Mouse (Mus musculus): ENCODE results near the gene Piezo1. TPM values are rescaled to one million over a fixed set of nuclear protein-coding genes. Genes with fewer than 3 reads are reported as not detected.
A peak's percentile ranks its signal among the peaks of the same experiment; 100 is the strongest.

The Piezo1 gene
- total and polyA plus RNA-seq, 3 experiments, result 24.9 to 95.3 (median 79.4) TPM

- Histone ChIP-seq H3K9me3 (replicated peaks) (no peaks in the 10 kb centered on the region), H3K4me3 (ENCODE audit: low read depth, low read length) (no peak overlapping the region; the same call in 1 of the 2 replicates), H3K36me3 (replicated peaks) (peaks cover 70% of the 10 kb centered on the region), H3K4me1 (ENCODE audit: insufficient read depth, low read depth, low read length) (peaks cover 89% of the 10 kb centered on the region), H3K27me3 (ENCODE audit: insufficient read depth, low read length) (no peaks in the 10 kb centered on the region; the same call in 1 of the 2 replicates)
- ATAC-seq (ENCODE audit: extremely low read depth, insufficient number of reproducible peaks, low FRiP score, poor library complexity, severe bottlenecking) (no peak), DNase-seq (ENCODE audit: low spot score) (no peak)
- TF ChIP-seq GATA1 (IDR thresholded peaks at IDR 0.05; ENCODE audit: borderline replicate concordance, low read length), result no peak
- TF ChIP-seq TAL1 (conservative IDR thresholded peaks at IDR 0.05; ENCODE audit: low read depth, low read length), result no peak
- TF ChIP-seq CTCF (IDR thresholded peaks at IDR 0.05; ENCODE audit: low read depth, low read length), result no peak
- no peak for TF ChIP-seq GATA2 (IDR thresholded peaks at IDR 0.05; ENCODE audit: borderline replicate concordance, low read depth, low read length)
- TF ChIP-seq POLR2AphosphoS5 (IDR thresholded peaks at IDR 0.05; ENCODE audit: insufficient replicate concordance, low read depth, low read length), result no peak
Measured at GRCm38 (mm10) chr8:122572751-122573150, 21.6 kb upstream of the Piezo1 start.

DNA sequence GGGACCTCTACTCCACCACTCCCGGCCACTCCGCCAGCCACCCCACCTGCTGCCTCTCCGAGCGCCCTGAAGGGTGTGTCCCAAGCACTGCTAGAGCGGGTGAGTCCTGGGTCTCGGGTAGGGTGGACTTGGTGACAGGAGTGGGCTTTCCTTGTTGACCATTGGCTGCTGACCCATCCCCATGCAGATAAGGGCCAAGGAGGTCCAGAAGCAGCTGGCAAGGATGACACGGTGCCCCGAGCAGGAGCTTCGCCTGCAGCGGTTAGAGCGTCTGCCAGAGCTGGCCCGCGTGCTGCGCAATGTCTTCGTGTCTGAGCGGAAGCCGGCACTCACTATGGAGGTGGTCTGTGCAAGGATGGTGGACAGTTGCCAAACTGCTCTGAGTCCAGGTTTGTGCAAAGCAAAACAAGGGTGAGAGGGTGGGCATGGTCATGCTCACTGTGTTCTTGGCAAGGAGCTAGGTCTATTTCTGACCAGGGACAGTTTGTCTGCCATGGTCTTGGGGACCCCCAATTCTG lies 20.7 kb upstream of the Piezo1 start:
- Histone ChIP-seq H3K4me3 (ENCODE audit: low read depth, low read length) (peak overlapping the region; percentile 34; the same call in 1 of the 2 replicates), H3K4me1 (ENCODE audit: insufficient read depth, low read depth, low read length) (peaks cover 89% of the 10 kb centered on the region), H3K9me3 (replicated peaks) (no peaks in the 10 kb centered on the region), H3K36me3 (replicated peaks) (peaks cover 70% of the 10 kb centered on the region), H3K27me3 (ENCODE audit: insufficient read depth, low read length) (no peaks in the 10 kb centered on the region; the same call in 1 of the 2 replicates)
- DNase-seq (ENCODE audit: low spot score) (no peak), ATAC-seq (ENCODE audit: extremely low read depth, insufficient number of reproducible peaks, low FRiP score, poor library complexity, severe bottlenecking) (no peak)
- TF ChIP-seq TAL1 (conservative IDR thresholded peaks at IDR 0.05; ENCODE audit: low read depth, low read length), result no peak
- TF ChIP-seq CTCF (IDR thresholded peaks at IDR 0.05; ENCODE audit: low read depth, low read length), result no peak
- TF ChIP-seq GATA1 (IDR thresholded peaks at IDR 0.05; ENCODE audit: borderline replicate concordance, low read length), result no peak
- no peak for TF ChIP-seq GATA2 (IDR thresholded peaks at IDR 0.05; ENCODE audit: borderline replicate concordance, low read depth, low read length)
- TF ChIP-seq POLR2AphosphoS5 (IDR thresholded peaks at IDR 0.05; ENCODE audit: insufficient replicate concordance, low read depth, low read length), result no peak

DNA sequence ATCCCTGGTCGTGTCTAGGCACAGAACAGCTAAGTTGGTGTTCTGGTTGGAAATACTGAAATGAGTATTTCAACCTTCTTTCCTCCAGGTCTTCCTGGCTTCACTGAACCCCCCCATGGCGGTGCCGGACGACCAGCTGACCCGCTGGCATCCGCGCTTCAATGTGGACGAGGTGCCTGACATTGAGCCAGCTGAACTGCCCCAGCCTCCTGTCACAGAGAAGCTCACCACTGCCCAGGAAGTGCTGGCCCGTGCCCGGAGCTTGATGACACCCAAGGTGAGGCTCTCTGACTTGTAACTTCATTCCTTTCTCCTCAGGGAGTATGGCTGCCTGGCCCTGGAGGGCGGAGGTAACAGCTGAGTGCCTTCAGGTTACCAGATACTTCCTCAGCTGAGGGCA lies 20.0 kb upstream of the Piezo1 start:
- DNase-seq (ENCODE audit: low spot score), result no peak
- H3K36me3 ChIP-seq (replicated peaks), result peaks cover 70% of the 10 kb centered on the region

DNA sequence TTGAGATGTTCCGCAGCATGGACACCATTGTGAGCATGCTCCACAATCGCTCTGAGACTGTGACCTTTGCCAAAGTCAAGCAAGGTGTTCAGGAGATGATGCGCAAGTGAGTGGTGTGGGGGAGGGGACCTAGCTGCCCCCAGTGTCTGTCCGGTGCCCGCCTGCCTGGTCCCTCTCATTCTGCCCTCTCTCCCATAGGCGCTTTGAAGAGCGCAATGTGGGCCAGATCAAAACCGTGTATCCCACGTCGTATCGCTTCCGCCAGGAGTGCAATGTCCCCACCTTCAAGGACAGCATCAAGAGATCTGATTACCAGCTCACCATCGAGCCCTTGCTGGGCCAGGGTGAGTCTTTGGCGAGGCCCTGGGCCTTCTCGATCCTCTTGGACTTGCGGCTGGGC lies 18.9 kb upstream of the Piezo1 start:
- ATAC-seq (ENCODE audit: extremely low read depth, insufficient number of reproducible peaks, low FRiP score, poor library complexity, severe bottlenecking) (no peak), DNase-seq (ENCODE audit: low spot score) (no peak)
- TF ChIP-seq CTCF (IDR thresholded peaks at IDR 0.05; ENCODE audit: low read depth, low read length) (no peak), GATA1 (IDR thresholded peaks at IDR 0.05; ENCODE audit: borderline replicate concordance, low read length) (no peak), POLR2AphosphoS5 (IDR thresholded peaks at IDR 0.05; ENCODE audit: insufficient replicate concordance, low read depth, low read length) (no peak), TAL1 (conservative IDR thresholded peaks at IDR 0.05; ENCODE audit: low read depth, low read length) (no peak)
- H3K36me3 ChIP-seq (replicated peaks), result peaks cover 72% of the 10 kb centered on the region
- no peaks in the 10 kb centered on the region; the same call in 1 of the 2 replicates for H3K27me3 ChIP-seq (ENCODE audit: insufficient read depth, low read length)
- H3K4me3 ChIP-seq (ENCODE audit: low read depth, low read length), result peak overlapping the region; percentile 92; the same call in 1 of the 2 replicates
- peaks cover 88% of the 10 kb centered on the region for H3K4me1 ChIP-seq (ENCODE audit: insufficient read depth, low read depth, low read length)
- H3K9me3 ChIP-seq (replicated peaks), result no peaks in the 10 kb centered on the region

More for the DNA sequence above, 20.0 kb upstream of the Piezo1 start:
- Histone ChIP-seq H3K9me3 (replicated peaks) (no peaks in the 10 kb centered on the region), H3K4me3 (ENCODE audit: low read depth, low read length) (peak overlapping the region; percentile 34; the same call in 1 of the 2 replicates), H3K27me3 (ENCODE audit: insufficient read depth, low read length) (no peaks in the 10 kb centered on the region; the same call in 1 of the 2 replicates), H3K4me1 (ENCODE audit: insufficient read depth, low read depth, low read length) (peaks cover 89% of the 10 kb centered on the region)
- ATAC-seq (ENCODE audit: extremely low read depth, insufficient number of reproducible peaks, low FRiP score, poor library complexity, severe bottlenecking), result no peak
- no peak for TF ChIP-seq POLR2AphosphoS5 (IDR thresholded peaks at IDR 0.05; ENCODE audit: insufficient replicate concordance, low read depth, low read length)

- DNase-seq (ENCODE audit: low spot score), result no peak
- TF ChIP-seq GATA1 (IDR thresholded peaks at IDR 0.05; ENCODE audit: borderline replicate concordance, low read length) (no peak), GATA2 (IDR thresholded peaks at IDR 0.05; ENCODE audit: borderline replicate concordance, low read depth, low read length) (no peak), CTCF (IDR thresholded peaks at IDR 0.05; ENCODE audit: low read depth, low read length) (0 out of 2 replicates have a peak, but pooled peaks have one; percentile 11)
- no peaks in the 10 kb centered on the region for H3K9me3 ChIP-seq (replicated peaks)
- peaks cover 72% of the 10 kb centered on the region for H3K36me3 ChIP-seq (replicated peaks)
- H3K4me1 ChIP-seq (ENCODE audit: insufficient read depth, low read depth, low read length), result peaks cover 85% of the 10 kb centered on the region
- no peak for ATAC-seq (ENCODE audit: extremely low read depth, insufficient number of reproducible peaks, low FRiP score, poor library complexity, severe bottlenecking)
- peak overlapping the region; percentile 92 for H3K4me3 ChIP-seq (ENCODE audit: low read depth, low read length)
- H3K27me3 ChIP-seq (ENCODE audit: insufficient read depth, low read length), result no peaks in the 10 kb centered on the region; the same call in 1 of the 2 replicates
Measured at GRCm38 (mm10) chr8:122569329-122569728, 18.2 kb upstream of the Piezo1 start.

DNA sequence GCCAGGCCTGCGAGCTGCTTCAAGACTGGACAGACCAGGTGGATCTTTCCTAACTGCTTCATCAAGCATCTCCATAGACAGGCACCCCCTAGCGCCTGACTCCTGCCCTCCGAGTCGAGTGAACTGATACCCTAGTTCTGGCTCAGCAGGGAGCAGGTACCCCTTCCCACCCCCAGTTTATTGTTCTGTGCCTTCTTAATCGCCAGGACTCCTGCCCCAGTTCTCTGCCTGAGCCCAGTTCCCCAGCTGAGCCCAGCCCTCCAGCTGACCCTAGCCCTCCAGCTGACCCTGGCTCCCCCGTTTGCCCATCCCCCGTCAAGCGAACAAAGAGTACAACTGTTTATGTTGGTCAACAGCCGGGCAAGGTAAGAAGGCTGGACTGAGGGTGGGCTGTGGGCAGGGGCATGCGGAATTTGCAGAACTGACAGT lies 17.8 kb upstream of the Piezo1 start:
- no peak for ATAC-seq (ENCODE audit: extremely low read depth, insufficient number of reproducible peaks, low FRiP score, poor library complexity, severe bottlenecking)
- peaks cover 68% of the 10 kb centered on the region for H3K36me3 ChIP-seq (replicated peaks)

More for the DNA sequence above, 17.8 kb upstream of the Piezo1 start:
- Histone ChIP-seq H3K4me3 (ENCODE audit: low read depth, low read length) (peak overlapping the region; percentile 92), H3K9me3 (replicated peaks) (no peaks in the 10 kb centered on the region), H3K27me3 (ENCODE audit: insufficient read depth, low read length) (no peaks in the 10 kb centered on the region; the same call in 1 of the 2 replicates), H3K4me1 (ENCODE audit: insufficient read depth, low read depth, low read length) (peaks cover 80% of the 10 kb centered on the region)
- TF ChIP-seq CTCF (IDR thresholded peaks at IDR 0.05; ENCODE audit: low read depth, low read length) (no peak), GATA1 (IDR thresholded peaks at IDR 0.05; ENCODE audit: borderline replicate concordance, low read length) (no peak), POLR2AphosphoS5 (IDR thresholded peaks at IDR 0.05; ENCODE audit: insufficient replicate concordance, low read depth, low read length) (no peak)
- DNase-seq (ENCODE audit: low spot score), result peak; percentile 50

Data from G1E (cell line).